Mouse (Mus musculus): ENCODE data around the gene Arhgap36. TPM values are rescaled to one million over a fixed set of nuclear protein-coding genes. Genes with fewer than 3 reads are reported as not detected.

Arhgap36 gene
- not detected for total RNA-seq (2023)

DNA sequence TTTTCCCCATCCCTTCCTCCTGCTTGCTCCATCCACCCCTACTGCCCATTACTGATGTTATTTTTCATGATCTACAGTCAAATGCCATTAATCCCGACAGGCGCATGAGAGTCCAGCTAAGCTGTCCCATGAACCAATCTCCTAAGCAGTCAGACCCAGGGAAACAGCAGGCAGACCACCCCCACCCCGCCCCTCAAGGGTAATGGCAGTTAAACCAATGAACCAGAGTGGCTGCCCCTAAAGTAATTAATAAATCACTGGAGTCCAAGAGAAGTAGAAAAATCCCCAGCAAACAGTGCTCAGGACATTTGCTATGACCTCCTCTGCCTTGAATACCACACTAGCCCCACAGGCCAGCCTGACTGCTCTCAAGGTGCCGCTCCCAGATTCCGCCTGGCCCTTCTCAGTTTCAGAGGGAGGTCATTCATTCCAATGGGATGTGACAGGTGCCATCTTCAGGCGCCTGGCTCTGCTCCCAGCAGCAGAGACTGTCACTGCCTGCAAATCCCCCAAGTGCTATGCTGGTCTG is at the start of gene Arhgap36:
Gene Arhgap36, plus strand, starts transcription at position 504 of the 529 bp plus-strand sequence.

Other genes with a start within 250 kb of the Arhgap36 start
- 10 to 100 TPM in 1 of 2 experiments, 1 to 10 TPM in 1; 7.1 to 10.7 TPM for gene Enox2, start 175.7 kb upstream of the Arhgap36 start, total RNA-seq (2023)
- gene Olfr1320, start 208.4 kb downstream of the Arhgap36 start, total RNA-seq (2023) = not detected